Mouse (Mus musculus): Measurements from ENCODE around the gene Stx11.
"Not testable (repeated sequence)": the region's sequence is repeated elsewhere in the genome, so short reads cannot be mapped to it uniquely, and the experiment has no call there.

Gene Stx11

GRCm38 (mm10) chr10:12961546-12961945, 2.6 kb downstream of the Stx11 start:
- ATAC-seq (ENCODE audit: low TSS enrichment) = no peak

GRCm38 (mm10) chr10:12957271-12957670, 6.8 kb downstream of the Stx11 start:
- ATAC-seq (ENCODE audit: low TSS enrichment) = no peak

DNA sequence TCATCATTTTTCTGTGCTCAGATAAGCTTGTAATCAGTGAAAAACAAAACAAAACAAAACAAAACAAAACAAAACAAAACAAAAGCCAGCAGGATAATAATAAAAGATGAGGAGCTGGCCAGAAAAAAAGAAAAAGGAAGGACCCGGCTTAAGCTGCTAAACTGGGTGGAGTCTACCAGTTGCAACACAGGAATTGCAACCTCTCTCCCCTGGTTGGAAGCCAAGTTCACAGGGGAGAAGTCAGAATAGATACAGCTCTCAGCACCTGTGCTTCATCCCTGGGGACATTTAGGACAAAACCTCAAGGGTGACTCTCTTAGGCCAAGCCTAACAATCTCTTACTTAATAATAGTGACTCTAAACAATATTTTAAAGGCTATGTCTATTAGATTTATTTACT, 8.3 kb downstream of the Stx11 start:
- ATAC-seq (ENCODE audit: low TSS enrichment) = no peak

DNA sequence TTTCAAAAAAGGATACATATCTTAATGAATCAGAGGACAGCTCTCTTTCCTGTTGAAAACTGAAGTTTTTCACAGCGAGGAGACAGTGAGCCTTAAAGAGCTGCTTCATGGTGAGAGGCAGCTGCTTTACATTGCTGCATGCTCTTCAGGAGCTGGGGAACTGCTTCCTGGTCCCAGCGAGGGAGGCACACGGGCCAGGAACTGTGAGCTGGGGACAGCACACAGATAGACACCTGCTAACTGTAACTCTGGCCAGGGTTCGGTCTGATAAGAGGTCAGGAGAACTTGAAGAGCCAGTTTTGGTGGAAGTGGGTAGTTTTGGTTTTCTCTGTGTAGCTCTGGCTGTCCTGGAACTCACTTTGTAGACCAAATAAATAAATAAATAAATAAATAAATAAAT, 12.7 kb downstream of the Stx11 start:
- not testable (repeated sequence) for ATAC-seq (ENCODE audit: low TSS enrichment)

GRCm38 (mm10) chr10:12949299-12949698, 14.8 kb downstream of the Stx11 start:
- no peak for ATAC-seq (ENCODE audit: low TSS enrichment)

GRCm38 (mm10) chr10:12947606-12948005, 16.5 kb downstream of the Stx11 start:
- no peak for ATAC-seq (ENCODE audit: low TSS enrichment)

DNA sequence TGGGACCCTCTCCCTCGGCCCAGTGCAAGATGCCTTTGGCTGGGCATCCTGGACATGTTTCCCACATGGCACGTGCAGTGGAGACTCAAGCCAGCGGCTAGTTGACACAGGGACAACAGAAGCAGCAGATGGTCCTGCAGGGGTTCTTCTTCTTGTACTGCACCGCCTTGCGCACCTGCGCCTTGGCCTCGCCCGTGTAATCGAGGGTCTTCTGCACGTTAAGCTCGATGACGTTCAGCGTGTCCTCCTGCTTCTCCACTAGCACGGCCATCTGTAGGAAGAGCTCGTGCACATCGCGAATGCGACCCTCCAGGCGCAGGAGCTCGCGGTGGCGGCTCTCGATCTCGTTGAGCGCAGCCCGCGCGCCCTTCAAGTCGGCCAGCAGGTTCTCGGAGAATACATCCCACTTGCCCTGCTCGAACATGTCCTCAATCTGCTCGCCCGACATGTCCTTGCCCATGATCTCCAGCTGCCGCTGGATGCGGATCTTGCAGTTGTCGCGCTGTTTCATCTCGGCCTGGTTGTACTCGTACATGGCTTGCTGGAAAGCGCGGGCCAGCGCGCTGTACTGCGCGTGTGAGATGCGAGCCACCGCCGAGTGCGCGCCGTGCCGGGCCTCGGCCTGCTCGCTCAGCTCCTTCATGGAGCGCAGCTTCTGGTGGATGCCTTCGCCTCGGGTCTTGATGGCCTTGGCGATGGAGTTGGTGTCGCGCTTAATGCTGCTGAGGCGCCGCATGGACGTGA, 22.9 kb downstream of the Stx11 start:
- ATAC-seq (ENCODE audit: low TSS enrichment) = peak; percentile 92

DNA sequence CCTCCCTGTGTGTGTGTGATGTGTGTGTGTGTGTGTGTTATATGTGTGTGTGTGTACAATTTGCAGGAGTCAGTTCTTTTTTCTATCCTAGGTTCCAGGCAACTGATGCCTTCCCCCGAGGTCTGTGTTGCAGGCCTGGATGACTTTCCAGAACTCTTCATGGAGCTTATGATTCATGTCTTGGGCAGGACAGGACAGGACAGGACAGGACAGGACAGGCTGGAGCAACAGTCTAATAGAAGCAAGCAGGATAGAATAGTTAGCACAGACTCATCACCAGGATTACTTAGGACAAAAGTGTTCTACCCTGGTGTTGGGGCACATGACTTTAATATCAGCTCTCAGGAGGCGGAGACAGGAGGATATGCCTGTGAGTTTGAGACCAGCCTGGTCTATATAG, 25.3 kb downstream of the Stx11 start:
- ATAC-seq (ENCODE audit: low TSS enrichment) = no peak

- no peak for ATAC-seq (ENCODE audit: low TSS enrichment)
Observed at GRCm38 (mm10) chr10:12936079-12936478, 28.0 kb downstream of the Stx11 start.

DNA sequence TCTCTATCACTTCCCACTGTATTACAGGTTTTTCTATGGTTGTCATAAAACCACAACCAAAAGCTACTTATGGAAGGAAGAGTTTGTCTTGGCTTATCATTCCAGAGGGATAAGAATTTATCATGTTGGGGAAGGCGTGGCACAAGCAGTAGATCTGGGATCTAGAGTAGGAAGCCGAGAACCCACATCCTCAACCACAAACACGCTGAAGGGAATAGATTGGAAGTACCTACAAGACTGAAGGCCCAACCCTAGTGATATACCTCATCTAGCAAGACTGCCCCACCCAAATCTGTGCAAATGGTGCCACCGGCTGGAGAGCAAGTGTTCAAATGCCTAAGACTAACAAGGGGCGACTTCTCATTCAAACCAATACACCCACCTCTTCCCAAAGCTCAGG, 28.5 kb downstream of the Stx11 start:
- ATAC-seq (ENCODE audit: low TSS enrichment) = no peak

DNA sequence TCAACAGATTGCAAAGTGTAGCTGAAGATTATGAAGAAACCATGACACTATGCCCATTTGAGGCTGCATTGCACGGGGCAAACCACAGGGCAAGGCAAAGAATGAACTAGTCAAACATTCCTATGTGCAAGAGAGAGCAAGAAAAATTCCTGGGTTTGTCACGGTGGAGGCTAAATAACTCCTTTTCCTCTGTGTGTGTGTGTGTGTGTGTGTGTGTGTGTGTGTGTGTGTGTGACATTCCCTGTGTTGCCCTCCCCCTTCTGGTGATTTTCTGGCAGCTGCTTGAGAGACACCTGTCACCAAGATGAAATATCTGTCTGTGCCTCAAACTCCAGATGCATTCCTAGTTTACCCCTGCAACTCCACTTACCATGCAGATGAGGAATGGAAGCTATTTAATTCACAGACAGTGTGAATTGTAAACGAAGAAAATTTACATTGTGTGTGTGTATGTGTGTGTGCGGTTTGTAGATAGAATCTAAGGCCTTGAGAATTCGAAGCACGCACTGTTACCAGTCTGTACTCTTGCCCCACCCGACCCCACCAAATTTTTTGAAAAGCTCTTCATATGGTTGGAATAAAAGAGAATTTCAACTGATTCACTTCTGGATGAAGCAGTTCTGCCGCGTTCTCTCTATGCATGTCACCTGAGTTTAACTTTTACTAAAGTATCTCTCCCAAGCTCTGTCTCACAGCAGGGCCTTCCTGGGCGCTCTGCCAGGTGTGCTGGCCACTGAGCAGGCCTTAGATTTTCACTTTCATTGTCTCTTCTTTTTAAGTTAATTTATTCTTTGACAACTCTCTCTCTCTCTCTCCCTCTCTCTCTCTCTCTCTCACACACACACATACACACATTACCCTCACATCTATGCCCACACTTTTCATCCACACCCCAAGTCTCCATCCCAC, 32.4 kb downstream of the Stx11 start:
- no peak for ATAC-seq (ENCODE audit: low TSS enrichment)

GRCm38 (mm10) chr10:12930351-12930905, 33.7 kb downstream of the Stx11 start:
- ATAC-seq (ENCODE audit: low TSS enrichment) = no peak

GRCm38 (mm10) chr10:12929857-12930174, 34.3 kb downstream of the Stx11 start:
- no peak for ATAC-seq (ENCODE audit: low TSS enrichment)

GRCm38 (mm10) chr10:12929149-12929856, 34.8 kb downstream of the Stx11 start:
- no peak for ATAC-seq (ENCODE audit: low TSS enrichment)

DNA sequence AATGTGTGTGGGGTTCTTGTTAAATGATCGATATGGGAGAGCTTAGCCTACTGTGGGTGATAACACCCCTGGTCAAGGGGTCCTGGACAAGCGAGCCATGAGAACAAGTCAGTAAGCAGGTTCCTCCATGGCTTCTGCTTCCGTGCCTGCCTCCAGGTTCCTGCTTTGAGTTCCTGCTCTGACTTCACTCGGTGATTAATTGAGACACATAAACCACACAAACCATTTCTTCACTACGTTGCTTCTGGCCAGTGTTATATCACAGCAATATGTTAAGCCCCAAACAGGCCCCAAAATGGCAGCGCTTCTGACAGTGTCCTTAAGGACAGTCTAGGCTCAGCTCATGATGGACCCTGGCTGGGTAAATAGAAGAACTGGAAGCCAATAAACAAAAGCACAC, 35.9 kb downstream of the Stx11 start:
- no peak for ATAC-seq (ENCODE audit: low TSS enrichment)

DNA sequence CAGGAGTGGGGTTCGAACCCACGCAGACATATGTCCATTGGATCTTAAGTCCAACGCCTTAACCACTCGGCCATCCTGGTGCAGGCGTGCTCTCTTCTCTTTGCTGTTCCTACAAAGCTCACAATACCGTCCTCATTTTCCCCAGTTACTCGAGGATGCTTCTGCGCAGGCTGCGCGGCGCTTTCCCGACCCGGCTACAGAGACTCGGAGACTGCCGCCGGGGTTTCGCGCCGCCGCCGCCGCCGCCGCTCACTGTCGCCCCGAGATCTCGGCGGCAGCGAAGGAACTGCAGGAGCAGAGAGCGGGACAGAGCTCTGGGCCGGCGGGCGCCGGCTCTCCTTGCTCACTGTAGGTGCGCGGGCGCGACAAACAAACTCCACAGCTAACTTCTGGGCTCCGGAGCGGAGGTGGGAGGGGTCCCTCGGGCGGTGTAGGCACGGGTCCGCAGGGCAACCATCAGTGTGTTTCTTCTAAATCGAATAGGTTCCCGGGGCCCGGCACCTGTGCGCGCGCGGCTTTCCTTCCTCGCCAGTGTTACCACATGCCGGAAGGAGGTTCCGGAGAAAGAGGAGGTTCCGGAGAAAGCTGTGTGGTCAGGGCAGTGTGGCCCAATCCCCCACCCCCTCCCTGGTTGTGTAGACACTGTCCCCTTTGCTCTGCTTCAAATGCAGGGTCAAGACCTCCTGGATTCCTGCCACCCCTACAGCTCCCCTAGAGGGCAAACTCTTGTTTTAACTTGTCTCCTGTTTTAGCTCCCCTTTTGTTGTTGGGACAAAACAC, 41.3 kb downstream of the Stx11 start:
- ATAC-seq (ENCODE audit: low TSS enrichment) = peak; percentile 97

- ATAC-seq (ENCODE audit: low TSS enrichment) = no peak
Observed at GRCm38 (mm10) chr10:12922077-12922573, 42.0 kb downstream of the Stx11 start.

DNA sequence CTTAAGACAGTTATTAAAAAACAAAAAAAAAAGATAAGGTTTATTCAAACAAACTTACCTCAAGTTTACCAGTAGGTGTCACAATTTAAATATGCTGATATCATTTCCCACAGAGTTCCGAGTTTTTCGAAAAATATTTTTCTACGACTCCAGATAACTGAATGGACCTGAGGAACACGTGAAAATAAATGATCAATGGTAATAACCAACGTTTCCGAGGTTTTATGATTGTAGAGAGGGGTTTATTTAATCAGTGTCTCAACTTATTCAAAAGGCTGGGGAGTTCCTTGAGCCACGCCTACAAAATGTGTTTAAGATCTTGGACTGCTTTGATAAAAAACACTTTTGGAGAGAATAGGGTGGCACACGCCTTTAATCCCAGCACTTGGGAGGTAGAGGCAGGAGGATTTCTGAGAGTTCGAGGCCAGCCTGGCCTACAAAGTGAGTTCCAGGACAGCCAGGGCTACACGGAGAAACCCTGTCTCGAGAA, 42.5 kb downstream of the Stx11 start:
- ATAC-seq (ENCODE audit: low TSS enrichment) = no peak

GRCm38 (mm10) chr10:12919287-12919686, 44.8 kb downstream of the Stx11 start:
- no peak for ATAC-seq (ENCODE audit: low TSS enrichment)

GRCm38 (mm10) chr10:12917626-12918025, 46.5 kb downstream of the Stx11 start:
- ATAC-seq (ENCODE audit: low TSS enrichment) = no peak

DNA sequence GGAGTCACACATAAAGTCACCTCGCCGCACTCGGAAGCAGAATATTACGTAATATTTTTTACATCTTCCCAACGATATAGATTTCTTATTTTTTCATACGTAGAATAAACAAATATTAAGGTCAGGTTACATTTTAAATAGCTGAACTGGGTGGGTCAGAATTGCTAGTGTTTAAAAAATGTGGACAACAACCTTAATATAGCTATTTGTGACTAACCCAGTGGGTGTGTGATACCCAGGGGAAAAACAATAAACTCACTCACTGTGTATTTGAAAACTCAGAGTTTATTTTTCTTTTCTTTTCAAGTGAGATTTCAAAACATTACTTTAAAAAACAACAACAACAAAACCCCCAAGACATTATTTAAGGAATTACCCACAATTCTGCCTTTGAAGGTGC, 47.7 kb downstream of the Stx11 start:
- no peak for ATAC-seq (ENCODE audit: low TSS enrichment)

Data from frontal cortex, adult (tissue).